Mouse (Mus musculus) CH12.LX (cell line): Measurements from ENCODE around the gene Kiss1r. TPM values are rescaled to one million over a fixed set of nuclear protein-coding genes. Genes with fewer than 3 reads are reported as not detected.

ENCODE experiments used
- DNase-seq: peaks from one replicate; pipeline ENCODE4 v3.0.0-alpha.2; 2013; ENCODE audit errors: extremely low read depth
- H3K27ac ChIP-seq: 2 replicates; pipeline ENCODE4 v1.5.1; 2012; ENCODE audit warnings: low read depth, mild to moderate bottlenecking, control low read depth, moderate library complexity; ENCODE audit not compliant: insufficient read depth
- H3K27me3 ChIP-seq: replicated peaks from 2 replicates; pipeline ENCODE3; 2012; ENCODE audit warnings: inconsistent platforms
- H3K36me3 ChIP-seq, 2 experiments: replicated peaks in 1 of 2; 2 replicates each; pipeline versions ENCODE3 to v1.6.1; 2012; ENCODE audit warnings: inconsistent platforms in 1 of 2, low read length in 1 of 2, mild to moderate bottlenecking in 1 of 2, mixed read lengths in 1 of 2, moderate library complexity in 1 of 2; ENCODE audit not compliant: control insufficient read depth in 1 of 2, insufficient read depth in 1 of 2
- H3K4me1 ChIP-seq, 2 experiments: 2 replicates each; pipeline ENCODE4 v1.6.1; 2012; ENCODE audit warnings: inconsistent platforms in 1 of 2, moderate library complexity in 1 of 2; ENCODE audit not compliant: insufficient read depth in 2 of 2, control insufficient read depth in 1 of 2
- H3K4me2 ChIP-seq: 2 replicates; pipeline ENCODE4 v1.6.1; 2012; ENCODE audit warnings: low read depth, mild to moderate bottlenecking, control low read depth; ENCODE audit not compliant: poor library complexity, insufficient read depth, severe bottlenecking
- H3K4me3 ChIP-seq, 3 experiments: fragments of 150-350 bp in 1 of 3; sonication (generic) in 1 of 3; replicated peaks in 1 of 3; 2 replicates each; pipeline versions ENCODE3 to v1.5.1; 2011 to 2012; ENCODE audit warnings: low read depth in 2 of 3, low read length in 2 of 3, mild to moderate bottlenecking in 2 of 3, moderate library complexity in 2 of 3, control low read depth in 1 of 3, improper control_type of control experiment in 1 of 3, inconsistent platforms in 1 of 3, mixed read lengths in 1 of 3; ENCODE audit not compliant: poor library complexity in 1 of 3
- H3K79me2 ChIP-seq: replicated peaks from 2 replicates; pipeline ENCODE4 v1.6.1; 2012; ENCODE audit warnings: mild to moderate bottlenecking, moderate library complexity; ENCODE audit not compliant: control insufficient read depth, poor library complexity, insufficient read depth, severe bottlenecking; ENCODE audit errors: extremely low read depth
- H3K9ac ChIP-seq: 2 replicates; pipeline ENCODE4 v1.6.1; 2012; ENCODE audit warnings: low read depth, mild to moderate bottlenecking, control low read depth, moderate library complexity; ENCODE audit not compliant: insufficient read depth
- H3K9me3 ChIP-seq: replicated peaks from 2 replicates; pipeline ENCODE3; 2012; ENCODE audit warnings: low read length, inconsistent platforms, mixed read lengths
- BHLHE40 ChIP-seq: IDR thresholded peaks from 2 replicates; pipeline ENCODE4 v1.6.1; 2011; ENCODE audit warnings: mild to moderate bottlenecking, low read depth, low read length, improper control_type of control experiment
- CHD2 ChIP-seq: IDR thresholded peaks from 2 replicates; pipeline ENCODE4 v1.6.1; 2011; ENCODE audit warnings: low read length, improper control_type of control experiment
- EP300 ChIP-seq: IDR thresholded peaks from 2 replicates; pipeline ENCODE4 v1.6.1; 2011; ENCODE audit warnings: low read length, improper control_type of control experiment
- HCFC1 ChIP-seq: IDR thresholded peaks from 2 replicates; pipeline ENCODE4 v1.6.1; 2012; ENCODE audit warnings: low read depth, mild to moderate bottlenecking, inconsistent platforms, low read length, improper control_type of control experiment
- IRF4 ChIP-seq: IDR thresholded peaks from 2 replicates; pipeline ENCODE4 v1.6.1; 2014; ENCODE audit warnings: low read depth, mild to moderate bottlenecking, inconsistent platforms, low read length, improper control_type of control experiment
- JUND ChIP-seq: conservative IDR thresholded peaks from 2 replicates; pipeline ENCODE4 v1.6.1; 2011; ENCODE audit warnings: low read depth, low read length, improper control_type of control experiment
- KAT2A ChIP-seq: IDR thresholded peaks from 2 replicates; pipeline ENCODE4 v1.6.1; 2012; ENCODE audit warnings: low read length, improper control_type of control experiment, inconsistent platforms; ENCODE audit not compliant: insufficient replicate concordance
- MEF2A ChIP-seq: IDR thresholded peaks from 2 replicates; pipeline ENCODE4 v1.6.1; 2014; ENCODE audit warnings: low read depth, mild to moderate bottlenecking, inconsistent platforms, low read length, improper control_type of control experiment, borderline replicate concordance
- MXI1 ChIP-seq: IDR thresholded peaks from 2 replicates; pipeline ENCODE4 v1.6.1; 2011; ENCODE audit warnings: mild to moderate bottlenecking, low read depth, low read length, improper control_type of control experiment
- NRF1 ChIP-seq: IDR thresholded peaks from 2 replicates; pipeline ENCODE4 v1.6.1; 2014; ENCODE audit warnings: low read depth, mild to moderate bottlenecking, inconsistent platforms, low read length, improper control_type of control experiment, moderate library complexity
- POLR2A ChIP-seq: IDR thresholded peaks from 2 replicates; pipeline ENCODE4 v1.6.1; 2011; ENCODE audit warnings: low read depth, mild to moderate bottlenecking, improper control_type of control experiment, low read length
- POLR2AphosphoS2 ChIP-seq: IDR thresholded peaks from 2 replicates; pipeline ENCODE4 v1.6.1; 2011; ENCODE audit warnings: low read depth, low read length, improper control_type of control experiment
- SIN3A ChIP-seq: IDR thresholded peaks from 2 replicates; pipeline ENCODE4 v1.6.1; 2012; ENCODE audit warnings: low read length, improper control_type of control experiment, inconsistent platforms
- TBP ChIP-seq: conservative IDR thresholded peaks from 2 replicates; pipeline ENCODE4 v1.6.1; 2011; ENCODE audit warnings: low read depth, low read length, improper control_type of control experiment
- ZC3H11A ChIP-seq: IDR thresholded peaks from 2 replicates; pipeline ENCODE4 v1.6.1; 2012; ENCODE audit warnings: low read depth, mild to moderate bottlenecking, inconsistent platforms, low read length, improper control_type of control experiment
- ZKSCAN1 ChIP-seq: IDR thresholded peaks from 2 replicates; pipeline ENCODE4 v1.6.1; 2012; ENCODE audit warnings: low read depth, inconsistent platforms, low read length, improper control_type of control experiment, borderline replicate concordance
- ZMIZ1 ChIP-seq: IDR thresholded peaks from 2 replicates; pipeline ENCODE4 v1.6.1; 2012; ENCODE audit warnings: low read depth, mild to moderate bottlenecking, inconsistent platforms, low read length, improper control_type of control experiment
- dilution Hi-C: fragments of 300-500 bp; cut with MboI; formaldehyde crosslinking; loops from 2 replicates; pipeline ENCODE4 v1.14.3; 2020; ENCODE audit warnings: low sequenced_read_pairs; ENCODE audit not compliant: extremely low pct_unique_long_range_greater_than_20kb, extremely low pct_ligation_motif_present
- in situ Hi-C: fragments of 300-500 bp; cut with MboI; formaldehyde crosslinking; loops from 3 replicates; pipeline ENCODE4 v1.14.3; 2019; ENCODE audit warnings: low sequenced_read_pairs, low pct_ligation_motif_present, low pct_unique_long_range_greater_than_20kb, mixed read lengths
- polyA plus RNA-seq: library from polyadenylated mRNA; unstranded; fragments of >175 nt; gene quantifications from 2 replicates; pipeline ENCODE4 v1.2.1, GENCODE M21; 2012; ENCODE audit warnings: low read depth; ENCODE audit not compliant: insufficient read length
- total RNA-seq, 2 experiments: library from RNA; depleted of rRNA; stranded (reverse); fragments of 300-350 nt in 1 of 2; fragments of >200 nt in 1 of 2; gene quantifications; 2 replicates each; pipeline ENCODE4 v1.2.3; 2012 to 2014

Kiss1r gene
- total and polyA plus RNA-seq, 3 experiments: 0.17 to 0.76 (median 0.24) TPM

GRCm38 (mm10) chr10:79912412-79912811, 4.4 kb upstream of the Kiss1r start:
- Histone ChIP-seq H3K27ac (no peak overlapping the region), H3K4me3 (no peak overlapping the region), H3K9ac (no peak overlapping the region), H3K9me3 (no peaks in the 10 kb centered on the region), H3K27me3 (no peaks in the 10 kb centered on the region), H3K4me2 (no peak overlapping the region), H3K4me1 (peaks cover 15 to 41% of the 10 kb centered on the region in 2 experiments), H3K36me3 (peaks cover 8 to 46% of the 10 kb centered on the region in 2 experiments), H3K79me2 (no peaks in the 10 kb centered on the region; the same call in 1 of the 2 replicates)
- DNase-seq: no peak
- dilution Hi-C loops: no loop called here
- TF ChIP-seq JUND (no peak), IRF4 (no peak), BHLHE40 (no peak), ZMIZ1 (no peak), EP300 (no peak), POLR2A (no peak), ZC3H11A (no peak), NRF1 (no peak), HCFC1 (no peak), MEF2A (no peak), POLR2AphosphoS2 (no peak), CHD2 (no peak), MXI1 (no peak)
- in situ Hi-C loops: no loop called here

DNA sequence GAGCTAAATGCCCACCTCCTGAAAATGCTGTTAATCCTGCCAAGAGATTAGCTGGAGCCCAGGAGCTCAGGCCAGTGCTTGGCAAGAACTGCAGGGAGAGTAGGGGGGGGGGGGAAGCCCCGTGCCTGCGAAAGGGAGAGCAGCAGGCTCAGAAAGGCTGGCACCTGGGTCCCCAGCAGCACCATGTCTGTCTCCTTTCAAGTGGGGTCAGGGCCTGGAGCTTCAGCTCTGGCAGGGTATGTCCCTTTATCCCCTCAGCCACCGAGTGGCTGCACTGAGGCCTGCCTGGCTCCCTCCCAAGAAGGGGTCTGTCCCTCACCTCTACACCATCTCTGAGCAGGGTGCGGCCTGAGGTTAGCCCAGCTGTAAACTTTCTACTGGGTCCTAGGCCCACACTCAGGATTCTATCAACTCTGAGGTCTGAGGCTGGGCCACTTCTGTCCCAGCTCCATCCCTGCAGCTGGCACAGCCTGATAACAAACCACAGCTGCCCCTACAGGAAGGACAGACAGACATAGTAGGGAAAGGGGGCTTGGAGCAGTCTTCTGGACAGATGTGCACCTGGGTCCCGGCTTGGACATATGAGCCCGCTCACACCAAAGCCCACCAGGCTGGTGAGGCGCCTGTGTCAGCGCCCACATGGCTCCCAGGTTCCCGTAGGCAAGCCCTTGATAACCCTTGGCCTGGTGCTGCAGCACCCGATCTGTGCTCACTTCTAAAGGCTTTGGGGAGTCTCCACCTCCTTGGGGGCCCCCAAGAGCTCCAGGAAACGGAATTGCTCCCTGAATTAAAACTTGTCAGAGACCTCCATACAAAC, 2.4 kb upstream of the Kiss1r start:
- Histone ChIP-seq H3K36me3 (peaks cover 8 to 46% of the 10 kb centered on the region in 2 experiments), H3K9me3 (no peaks in the 10 kb centered on the region), H3K27ac (no peak overlapping the region), H3K9ac (no peak overlapping the region), H3K4me2 (no peak overlapping the region), H3K79me2 (no peaks in the 10 kb centered on the region; the same call in 1 of the 2 replicates), H3K4me3 (no peak overlapping the region), H3K4me1 (peaks cover 12 to 38% of the 10 kb centered on the region in 2 experiments), H3K27me3 (no peaks in the 10 kb centered on the region)
- no peak for DNase-seq
- in situ Hi-C loops: no loop called here
- dilution Hi-C loops: no loop called here
- TF ChIP-seq SIN3A: no peak
- no peak for TF ChIP-seq ZKSCAN1
- TF ChIP-seq KAT2A: no peak
- TF ChIP-seq HCFC1: no peak
- no peak for TF ChIP-seq MXI1
- TF ChIP-seq TBP: no peak
- TF ChIP-seq NRF1: no peak
